Mouse (Mus musculus): ENCODE measurements around the gene Wnt2. TPM values are rescaled to one million over a fixed set of nuclear protein-coding genes. Genes with fewer than 3 reads are reported as not detected.

The Wnt2 gene
- polyA plus RNA-seq, 1 experiment from 2014 or later: 0.43 TPM

GRCm38 (mm10) chr6:17946456-17946855 lies 83.9 kb downstream of the Wnt2 start:
- Histone ChIP-seq H3K27ac (no peak overlapping the region), H3K9me3 (replicated peaks; ENCODE audit: low read length) (no peaks in the 10 kb centered on the region), H3K36me3 (ENCODE audit: insufficient read depth, low read length) (no peaks in the 10 kb centered on the region), H3K4me2 (ENCODE audit: low read length) (no peak overlapping the region), H3K4me3 (replicated peaks; ENCODE audit: low read depth, low read length) (no peak overlapping the region), H3K9ac (ENCODE audit: low read depth, low read length) (no peak overlapping the region), H3K27me3 (ENCODE audit: insufficient read depth, low read length) (no peaks in the 10 kb centered on the region), H3K4me1 (replicated peaks; ENCODE audit: insufficient read depth, low read length) (no peaks in the 10 kb centered on the region)
- WGBS: 76% methylated on average over 5 of the region's 5 CpGs
- DNase-seq (ENCODE audit: low spot score): no peak
- TF ChIP-seq CTCF (IDR thresholded peaks at IDR 0.05; ENCODE audit: low read depth): no peak
- no peak for ATAC-seq (replicated peaks; ENCODE audit: low FRiP score, low read depth)

- DNase-seq (ENCODE audit: low spot score) (no peak), ATAC-seq (replicated peaks; ENCODE audit: low FRiP score, low read depth) (no peak; the same call in 1 of the 2 replicates)
- H3K36me3 ChIP-seq (ENCODE audit: insufficient read depth, low read length): no peaks in the 10 kb centered on the region
- H3K9me3 ChIP-seq (replicated peaks; ENCODE audit: low read length): no peaks in the 10 kb centered on the region
- H3K27ac ChIP-seq: no peak overlapping the region
- no peak overlapping the region for H3K4me3 ChIP-seq (replicated peaks; ENCODE audit: low read depth, low read length)
- H3K27me3 ChIP-seq (ENCODE audit: insufficient read depth, low read length): no peaks in the 10 kb centered on the region
- 67% methylated on average over 9 of the region's 9 CpGs for WGBS
- no peak overlapping the region for H3K4me2 ChIP-seq (ENCODE audit: low read length)
- H3K4me1 ChIP-seq (replicated peaks; ENCODE audit: insufficient read depth, low read length): no peaks in the 10 kb centered on the region
- no peak for TF ChIP-seq CTCF (IDR thresholded peaks at IDR 0.05; ENCODE audit: low read depth)
- H3K9ac ChIP-seq (ENCODE audit: low read depth, low read length): no peak overlapping the region
These were observed 86.3 kb downstream of the Wnt2 start for GRCm38 (mm10) chr6:17943877-17944617.

- ATAC-seq (replicated peaks; ENCODE audit: low FRiP score, low read depth): no peak; the same call in 1 of the 2 replicates
- Histone ChIP-seq H3K36me3 (ENCODE audit: insufficient read depth, low read length) (no peaks in the 10 kb centered on the region), H3K9me3 (replicated peaks; ENCODE audit: low read length) (no peaks in the 10 kb centered on the region), H3K27ac (no peak overlapping the region), H3K27me3 (ENCODE audit: insufficient read depth, low read length) (no peaks in the 10 kb centered on the region), H3K4me3 (replicated peaks; ENCODE audit: low read depth, low read length) (no peak overlapping the region), H3K9ac (ENCODE audit: low read depth, low read length) (no peak overlapping the region), H3K4me1 (replicated peaks; ENCODE audit: insufficient read depth, low read length) (no peaks in the 10 kb centered on the region), H3K4me2 (ENCODE audit: low read length) (no peak overlapping the region)
- 46% methylated on average over 7 of the region's 7 CpGs for WGBS
- no peak for DNase-seq (ENCODE audit: low spot score)
- TF ChIP-seq CTCF (IDR thresholded peaks at IDR 0.05; ENCODE audit: low read depth): no peak
These were observed 88.0 kb downstream of the Wnt2 start for GRCm38 (mm10) chr6:17942344-17942743.

- no peaks in the 10 kb centered on the region for H3K36me3 ChIP-seq (ENCODE audit: insufficient read depth, low read length)
- no peaks in the 10 kb centered on the region for H3K27me3 ChIP-seq (ENCODE audit: insufficient read depth, low read length)
- H3K9me3 ChIP-seq (replicated peaks; ENCODE audit: low read length): no peaks in the 10 kb centered on the region
- DNase-seq (ENCODE audit: low spot score) (no peak), ATAC-seq (replicated peaks; ENCODE audit: low FRiP score, low read depth) (no peak)
- 45% methylated on average over 2 of the region's 2 CpGs for WGBS
- no peak overlapping the region for H3K4me2 ChIP-seq (ENCODE audit: low read length)
- no peaks in the 10 kb centered on the region for H3K4me1 ChIP-seq (replicated peaks; ENCODE audit: insufficient read depth, low read length)
- H3K27ac ChIP-seq: no peak overlapping the region
- no peak overlapping the region for H3K9ac ChIP-seq (ENCODE audit: low read depth, low read length)
- H3K4me3 ChIP-seq (replicated peaks; ENCODE audit: low read depth, low read length): no peak overlapping the region
- no peak for TF ChIP-seq CTCF (IDR thresholded peaks at IDR 0.05; ENCODE audit: low read depth)
These were observed 88.5 kb downstream of the Wnt2 start for GRCm38 (mm10) chr6:17941916-17942315.

Other genes with a start within 250 kb of the Wnt2 start
- gene Asz1, start 78.5 kb upstream of the Wnt2 start, polyA plus RNA-seq (2015; fragmentation: Nextera tagmentation; extraction: Ambion mirVana): not detected in 2 replicates
- 3.3 and 3.7 TPM in 2 replicates for gene Cftr, start 140.1 kb upstream of the Wnt2 start, polyA plus RNA-seq (2015; fragmentation: Nextera tagmentation; extraction: Ambion mirVana)

Measured in kidney, postnatal 0 days (tissue).